Mouse (Mus musculus): ENCODE data around the gene Ipo9.

Ipo9 gene

DNA sequence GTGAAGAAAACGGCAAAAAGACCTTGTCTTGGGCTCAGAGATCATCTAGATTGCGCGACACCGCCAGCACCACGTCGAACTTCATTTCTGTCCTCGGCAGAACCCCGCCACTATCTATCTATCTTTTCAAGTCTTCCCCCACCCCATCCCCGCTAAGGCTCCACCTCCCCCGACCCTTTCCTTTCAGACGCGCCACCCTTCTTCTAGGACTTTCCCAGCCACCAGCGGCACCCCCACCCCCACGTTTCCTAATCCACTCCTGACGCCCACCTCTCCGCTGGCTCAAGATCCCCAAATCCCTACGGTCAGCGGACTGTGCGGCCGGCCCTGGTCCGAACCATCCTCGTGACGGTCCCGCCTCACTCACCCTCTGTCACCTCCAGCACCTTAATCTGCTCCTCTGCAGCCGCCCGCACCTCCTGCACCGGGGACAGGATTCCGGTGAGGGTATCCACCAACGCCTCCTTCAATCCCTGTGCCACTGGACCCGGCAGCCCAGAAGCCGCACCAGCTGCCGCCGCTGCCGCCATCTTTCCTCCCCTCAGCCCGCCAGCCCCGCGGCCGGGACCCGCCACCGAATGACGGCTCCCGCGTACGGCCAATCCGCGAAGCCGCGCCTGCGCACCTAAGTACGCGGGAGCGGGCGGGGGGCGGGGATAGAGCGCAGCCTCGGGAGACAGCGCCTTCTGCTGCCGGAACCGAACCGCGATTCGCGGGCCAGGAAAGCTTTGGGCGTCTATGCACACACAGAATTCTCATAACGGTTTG, at the start of gene Ipo9:
Ipo9 (minus strand) TSS at position 599 of the 768 bp plus-strand sequence.
- peak; percentile 81 for DNase-seq (ENCODE audit: low read depth, low spot score)

GRCm38 (mm10) chr1:135475571-135475895, 45.2 kb upstream of the Ipo9 start:
- no peak for DNase-seq (ENCODE audit: low read depth, low spot score)

DNA sequence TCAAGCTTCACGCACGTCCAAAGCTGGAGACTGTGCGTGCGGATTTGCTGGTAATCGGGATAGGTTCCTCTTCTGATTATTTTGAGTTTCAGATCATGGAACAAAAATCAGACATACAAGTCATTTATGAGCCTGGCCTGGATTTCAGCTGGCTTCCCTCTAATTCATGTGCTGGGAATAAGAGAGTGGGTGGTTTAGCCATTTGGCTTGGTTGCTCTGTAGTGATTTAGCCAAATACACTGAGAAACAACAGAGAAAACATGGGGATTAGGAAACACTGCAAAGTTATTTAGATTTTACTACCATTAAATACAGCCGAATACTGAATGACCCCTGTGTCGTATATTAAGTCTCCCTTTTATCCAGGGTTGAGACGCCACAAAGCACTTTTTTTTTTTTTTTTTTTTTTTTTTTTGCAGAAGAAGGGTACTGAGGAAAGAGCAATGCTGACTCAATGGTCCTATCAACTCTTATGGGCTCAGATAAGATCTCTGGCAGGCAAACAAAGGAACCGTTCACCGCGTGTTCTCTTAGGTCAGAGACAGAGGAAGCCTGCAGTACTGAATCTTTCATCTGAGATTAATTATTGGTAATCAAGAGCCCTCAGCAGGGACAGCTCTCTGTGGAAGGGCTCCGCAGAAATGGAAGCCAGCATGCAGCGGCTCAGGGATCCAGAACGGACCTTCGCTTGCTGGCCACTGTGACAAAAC, 44.7 kb upstream of the Ipo9 start:
- DNase-seq (ENCODE audit: low read depth, low spot score), result no peak

GRCm38 (mm10) chr1:135472536-135472935, 42.2 kb upstream of the Ipo9 start:
- no peak for DNase-seq (ENCODE audit: low read depth, low spot score)

DNA sequence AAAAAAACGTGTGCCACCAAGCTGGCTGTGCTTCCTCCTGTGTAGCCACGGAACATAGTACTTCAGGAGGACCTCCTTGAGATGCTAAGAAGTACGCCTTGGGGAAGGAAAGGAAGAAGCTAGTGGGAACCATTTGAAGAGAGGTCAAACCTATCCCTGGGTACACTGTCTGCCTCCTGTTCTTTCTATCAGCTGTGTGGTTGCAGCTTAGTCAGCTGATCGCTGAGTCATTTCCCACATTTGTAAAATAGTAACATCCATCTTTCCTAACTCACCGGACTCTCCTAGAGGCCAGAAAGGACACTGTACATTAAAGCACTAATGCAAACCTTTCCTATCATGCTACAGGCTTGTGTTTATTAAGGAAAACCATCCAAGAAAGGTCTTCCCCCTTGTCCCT, 41.4 kb upstream of the Ipo9 start:
- no peak for DNase-seq (ENCODE audit: low read depth, low spot score)

DNA sequence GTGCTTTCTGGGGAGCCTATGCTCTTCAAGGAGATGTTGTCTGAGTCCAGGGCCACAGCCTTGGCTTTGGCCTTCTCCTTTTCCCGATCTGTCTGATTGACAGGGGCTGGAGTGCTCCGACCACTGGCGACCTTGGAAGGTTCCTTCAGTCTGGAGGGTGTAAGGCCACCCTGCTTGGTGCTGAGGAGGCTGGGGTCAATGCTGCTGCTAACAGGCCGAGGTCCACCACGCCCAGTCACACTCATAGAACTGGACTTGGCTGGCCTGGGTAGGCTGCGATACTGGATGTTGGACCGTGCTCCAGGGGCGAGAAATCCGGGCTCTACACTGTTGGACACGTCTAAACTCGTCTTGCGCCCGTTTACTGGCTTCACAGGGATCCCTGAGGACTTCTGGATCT, 40.2 kb upstream of the Ipo9 start:
- DNase-seq (ENCODE audit: low read depth, low spot score), result no peak

- no peak for DNase-seq (ENCODE audit: low read depth, low spot score)
Measured at GRCm38 (mm10) chr1:135467462-135467861, 37.2 kb upstream of the Ipo9 start.

GRCm38 (mm10) chr1:135466935-135467334, 36.6 kb upstream of the Ipo9 start:
- no peak for DNase-seq (ENCODE audit: low read depth, low spot score)

GRCm38 (mm10) chr1:135465734-135466133, 35.4 kb upstream of the Ipo9 start:
- no peak for DNase-seq (ENCODE audit: low read depth, low spot score)

DNA sequence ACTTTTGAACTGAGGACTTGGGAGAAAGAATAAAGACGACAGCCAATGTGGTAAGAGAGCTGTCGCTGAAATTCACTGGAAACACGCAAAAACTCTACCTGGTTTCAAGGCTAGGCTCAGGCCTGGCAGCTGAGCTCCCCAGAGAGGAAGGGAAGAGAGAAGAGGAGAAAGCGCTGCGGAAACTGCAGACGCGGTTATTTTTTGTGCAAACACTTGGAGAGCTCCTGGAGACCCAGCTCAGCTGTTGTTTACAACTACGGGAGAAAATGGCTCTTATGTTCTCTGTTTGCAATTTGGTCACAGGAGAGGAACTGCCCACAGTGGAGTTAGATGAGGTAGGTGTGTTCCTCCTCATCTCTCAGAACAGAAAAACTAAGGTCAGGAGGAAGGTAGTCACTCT, 32.4 kb upstream of the Ipo9 start:
- no peak for DNase-seq (ENCODE audit: low read depth, low spot score)

GRCm38 (mm10) chr1:135462304-135462703, 32.0 kb upstream of the Ipo9 start:
- DNase-seq (ENCODE audit: low read depth, low spot score), result no peak

DNA sequence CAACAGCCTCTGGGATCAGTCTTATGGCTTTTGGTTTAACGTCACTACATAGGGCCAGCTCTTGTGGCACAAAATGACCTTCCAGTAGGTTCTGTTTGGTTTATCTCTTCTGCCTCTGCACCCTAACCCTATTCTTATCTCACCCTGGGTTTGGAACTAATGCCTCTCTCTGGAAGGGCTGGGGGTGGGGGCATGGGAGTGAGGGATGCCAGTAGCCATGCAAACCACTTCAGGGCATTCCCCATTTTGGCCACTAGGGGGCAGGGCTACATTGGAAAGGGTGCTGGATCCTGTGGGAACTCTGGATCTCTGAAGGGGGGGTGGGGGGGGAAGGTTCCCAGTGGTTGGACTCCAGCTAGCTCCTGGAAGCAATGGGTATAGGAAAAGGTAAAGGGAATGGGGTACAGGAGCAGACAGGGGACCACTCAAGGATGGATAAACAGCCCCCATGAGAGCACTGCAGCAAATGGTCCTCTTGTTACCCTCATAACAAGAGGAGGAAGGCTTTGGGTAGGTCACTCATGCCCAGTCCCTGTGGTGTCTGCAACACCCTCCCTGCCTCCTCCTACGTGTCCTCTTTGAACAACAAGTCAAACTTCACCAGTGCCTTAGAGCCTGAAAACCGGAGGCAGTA, 30.9 kb upstream of the Ipo9 start:
- DNase-seq (ENCODE audit: low read depth, low spot score), result no peak

DNA sequence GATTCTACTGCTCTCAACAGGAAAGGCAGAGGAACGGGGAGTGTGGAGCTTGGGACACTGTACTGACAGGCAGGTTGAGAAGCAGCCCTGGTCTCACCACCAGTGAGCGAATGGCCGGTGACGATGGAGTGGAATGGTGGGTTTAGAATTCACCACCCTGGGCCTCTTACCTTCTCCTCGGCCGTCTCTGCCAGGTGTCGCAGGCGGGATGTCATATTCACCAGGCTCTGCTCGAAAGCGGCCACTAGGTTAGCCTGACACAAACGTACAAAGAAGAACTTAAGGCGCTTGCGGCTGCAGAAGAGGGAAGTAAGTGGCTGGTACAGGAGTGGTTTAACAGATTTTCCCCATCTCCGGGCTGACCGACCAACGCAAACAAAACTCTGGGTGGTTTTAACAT, 30.2 kb upstream of the Ipo9 start:
- DNase-seq (ENCODE audit: low read depth, low spot score), result no peak

- no peak for DNase-seq (ENCODE audit: low read depth, low spot score)
Measured at GRCm38 (mm10) chr1:135457860-135458259, 27.6 kb upstream of the Ipo9 start.

- DNase-seq (ENCODE audit: low read depth, low spot score), result no peak
Measured at GRCm38 (mm10) chr1:135452259-135452658, 22.0 kb upstream of the Ipo9 start.

DNA sequence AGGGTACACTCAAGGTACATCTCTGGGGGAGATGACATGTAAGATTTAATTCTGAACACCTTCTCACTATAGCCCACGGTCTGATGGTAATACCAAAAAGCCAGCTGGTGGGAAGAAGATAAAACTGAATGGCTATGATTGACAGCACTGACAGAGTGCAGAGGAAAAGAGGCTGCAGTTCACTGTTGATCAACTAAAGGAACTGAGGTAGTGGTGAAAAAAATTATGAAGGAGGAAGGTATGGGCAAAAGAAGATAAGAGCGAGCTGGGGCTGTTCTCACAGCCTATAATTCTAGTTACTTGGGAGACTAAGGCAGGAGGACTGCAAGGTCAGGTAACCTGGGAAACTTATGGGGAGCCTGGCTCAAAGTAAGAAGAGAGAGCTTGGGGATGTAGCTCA, 21.1 kb upstream of the Ipo9 start:
- no peak for DNase-seq (ENCODE audit: low read depth, low spot score)

DNA sequence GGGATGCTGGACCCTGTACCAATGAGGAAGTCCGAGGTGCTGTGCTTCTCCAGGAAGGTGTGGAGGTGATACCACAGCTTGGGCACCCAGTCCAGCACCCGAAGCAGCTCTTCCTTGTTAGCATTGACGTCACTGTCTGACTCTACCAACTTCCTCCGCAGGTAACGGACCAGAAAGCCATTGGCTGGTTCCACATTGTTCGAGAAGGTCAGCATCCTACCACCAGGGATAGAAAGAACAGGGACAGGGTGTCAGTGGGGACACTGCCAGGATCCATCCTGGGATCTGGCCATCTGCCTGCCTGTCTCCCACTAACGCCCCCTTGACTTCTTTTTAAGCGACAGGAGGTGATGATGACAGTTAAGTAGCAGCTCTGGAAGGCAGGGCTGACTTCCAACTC, 19.6 kb upstream of the Ipo9 start:
- DNase-seq (ENCODE audit: low read depth, low spot score), result no peak

GRCm38 (mm10) chr1:135448940-135449339, 18.6 kb upstream of the Ipo9 start:
- no peak for DNase-seq (ENCODE audit: low read depth, low spot score)

- no peak for DNase-seq (ENCODE audit: low read depth, low spot score)
Measured at GRCm38 (mm10) chr1:135443506-135443905, 13.2 kb upstream of the Ipo9 start.

GRCm38 (mm10) chr1:135441861-135442260, 11.6 kb upstream of the Ipo9 start:
- DNase-seq (ENCODE audit: low read depth, low spot score), result no peak

DNA sequence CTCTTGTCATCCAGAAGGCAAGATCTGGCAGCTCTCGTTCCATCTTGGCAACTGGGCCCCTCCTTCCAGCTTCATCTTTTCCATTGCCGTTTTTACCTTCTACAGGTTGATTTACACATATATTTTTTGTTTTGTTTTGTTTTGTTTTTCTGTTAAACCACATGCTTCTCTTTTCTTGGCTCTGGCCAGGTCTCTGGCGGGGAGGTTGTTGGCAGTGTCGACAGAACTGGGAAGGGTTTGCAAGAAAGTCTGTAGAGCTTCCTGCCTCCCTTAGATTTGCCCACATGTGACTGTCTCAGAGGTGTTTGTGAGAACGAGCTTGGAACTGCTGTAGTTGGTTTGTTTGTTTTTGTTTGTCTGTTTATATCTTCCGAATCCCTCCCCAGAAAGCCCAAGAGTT, 10.7 kb upstream of the Ipo9 start:
- DNase-seq (ENCODE audit: low read depth, low spot score), result no peak

DNA sequence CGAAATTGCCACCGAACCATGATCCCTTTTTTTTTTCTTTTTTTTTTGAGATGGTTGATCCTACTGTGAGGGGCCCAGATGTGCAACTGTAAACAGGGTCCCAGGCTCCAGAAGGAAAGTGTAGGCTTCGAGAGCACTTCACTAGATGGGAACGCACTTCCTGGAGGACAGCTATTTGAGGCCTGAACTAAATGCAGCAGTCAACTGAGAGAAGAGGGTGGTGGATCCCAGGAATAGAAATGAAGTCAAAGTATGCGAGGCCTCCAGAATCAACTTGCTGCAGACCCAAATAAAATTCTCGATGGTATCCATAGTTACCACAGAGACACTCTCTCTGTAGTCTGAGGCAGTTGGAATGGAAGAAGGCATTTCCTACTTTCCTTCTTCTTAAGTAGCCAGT, 8.5 kb upstream of the Ipo9 start:
- DNase-seq (ENCODE audit: low read depth, low spot score), result peak; percentile 69

- no peak for DNase-seq (ENCODE audit: low read depth, low spot score)
Measured at GRCm38 (mm10) chr1:135435823-135436222, 5.5 kb upstream of the Ipo9 start.
